Mouse (Mus musculus) cortical plate, adult 2 months (tissue): Measurements from ENCODE around the gene Gys2.

Experiments used
- CTCF ChIP-seq: fragments of 200-500 bp; IDR thresholded peaks from 2 replicates; pipeline ENCODE4 v1.5.1; 2011; ENCODE audit warnings: mild to moderate bottlenecking, control low read depth, low read length; ENCODE audit not compliant: insufficient read depth; ENCODE audit errors: extremely low read depth
- POLR2A ChIP-seq: fragments of 200-500 bp; IDR thresholded peaks from 2 replicates; pipeline ENCODE4 v1.6.1; 2011; ENCODE audit warnings: mild to moderate bottlenecking, low read length, control low read depth; ENCODE audit not compliant: insufficient read depth; ENCODE audit errors: extremely low read depth

GRCm38 (mm10) chr6:142514912-142515311 is 42.0 kb upstream of the Gys2 start:
- TF ChIP-seq CTCF (peak; percentile 46), POLR2A (no peak)
